Mouse (Mus musculus) neural tube, embryonic 12.5 days (tissue): ENCODE measurements at regions not wholly inside any gene's neighbourhood (a gene's known extent, or its start where the extent isn't known, plus 50 kb on each side); places are given as distances from the start of the nearest gene placed in this dataset.
"Not testable (repeated sequence)": the region's sequence is repeated elsewhere in the genome, so short reads cannot be mapped to it uniquely, and the experiment has no call there.

ENCODE experiments used
- ATAC-seq: fragments of 200-750 bp; cut with Nextera tagmentation; 2 replicates; pipeline ENCODE4 v1.8.0; 2017; ENCODE audit warnings: low read depth, mild to moderate bottlenecking, moderate TSS enrichment, moderate library complexity; ENCODE audit not compliant: low FRiP score
- H3K27ac ChIP-seq: fragments of 300-500 bp; sonication (generic); 2 replicates; pipeline ENCODE4 v1.5.1; 2016
- H3K27me3 ChIP-seq: fragments of 300-500 bp; sonication (generic); replicated peaks from 2 replicates; pipeline ENCODE4 v1.6.1; 2016; ENCODE audit warnings: mild to moderate bottlenecking
- H3K36me3 ChIP-seq: fragments of 300-500 bp; sonication (generic); 2 replicates; pipeline ENCODE4 v1.6.1; 2016; ENCODE audit warnings: mild to moderate bottlenecking
- H3K4me1 ChIP-seq: fragments of 300-500 bp; sonication (generic); 2 replicates; pipeline ENCODE4 v1.6.1; 2016
- H3K4me2 ChIP-seq: fragments of 300-500 bp; sonication (generic); replicated peaks from 2 replicates; pipeline ENCODE4 v1.6.1; 2016; ENCODE audit warnings: mild to moderate bottlenecking
- H3K4me3 ChIP-seq: fragments of 300-500 bp; sonication (generic); 2 replicates; pipeline ENCODE4 v1.5.1; 2016
- H3K9ac ChIP-seq: fragments of 300-500 bp; sonication (generic); 2 replicates; pipeline ENCODE4 v1.6.1; 2016; ENCODE audit warnings: mild to moderate bottlenecking
- H3K9me3 ChIP-seq: fragments of 300-500 bp; sonication (generic); 2 replicates; pipeline ENCODE4 v1.6.1; 2016; ENCODE audit warnings: mild to moderate bottlenecking
- WGBS: fragments of 180-500 bp; shearing (Covaris S2); methylation state at CpG from one replicate; pipeline ENCODE4 v1.1.7; 2016; 5-methylcytosine and 5-hydroxymethylcytosine counted together

DNA sequence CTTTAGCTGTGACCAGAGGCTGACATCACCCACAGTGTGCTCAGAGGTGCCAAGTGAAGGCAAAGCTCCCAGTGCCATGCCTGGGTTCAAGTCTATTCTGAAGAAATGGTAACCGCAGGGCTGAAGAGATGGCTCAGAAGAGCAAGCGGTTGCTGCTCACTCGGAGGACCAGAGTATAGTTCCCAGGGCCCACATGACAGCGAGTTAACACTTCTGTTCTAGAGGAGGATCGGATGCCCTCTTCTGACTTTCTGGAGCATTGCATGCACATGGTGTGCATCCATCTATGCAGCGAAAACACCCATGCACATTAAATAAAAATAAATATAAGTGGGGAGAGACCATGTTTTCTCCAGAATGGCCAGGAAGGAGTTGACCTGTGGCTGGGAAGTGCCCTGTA is 209.5 kb downstream of the Sorl1 start:
- H3K4me1 ChIP-seq, result peaks cover 31% of the 10 kb centered on the region
- ATAC-seq, result no peak
- no peaks in the 10 kb centered on the region for H3K9me3 ChIP-seq
- WGBS, result 96% methylated on average over 6 of the region's 6 CpGs
- H3K36me3 ChIP-seq, result no peaks in the 10 kb centered on the region
- H3K27ac ChIP-seq, result no peak overlapping the region
- no peaks in the 10 kb centered on the region for H3K27me3 ChIP-seq
- H3K4me3 ChIP-seq, result no peak overlapping the region
- no peak overlapping the region for H3K9ac ChIP-seq
- no peak overlapping the region for H3K4me2 ChIP-seq

DNA sequence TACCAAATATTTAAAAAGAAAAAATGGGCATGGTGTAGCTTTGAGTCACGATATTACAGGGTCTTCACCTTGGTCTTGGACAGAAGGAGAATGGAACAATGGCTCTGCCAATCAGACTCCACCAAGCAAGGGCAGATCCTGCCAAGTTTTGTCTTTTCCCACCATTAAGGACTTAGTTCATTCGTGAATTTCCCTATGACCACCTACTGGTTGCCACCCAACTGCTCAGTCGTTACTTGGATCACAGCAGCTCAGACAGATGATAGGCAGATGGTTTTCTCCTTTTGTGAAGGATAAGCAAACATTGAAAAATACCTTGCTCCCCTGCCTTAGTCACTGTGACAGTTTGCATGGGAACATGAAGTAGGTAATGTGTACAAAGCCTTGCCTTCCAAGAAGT is 210.2 kb downstream of the Sorl1 start:
- ATAC-seq, result no peak
- H3K9ac ChIP-seq, result no peak overlapping the region
- H3K4me1 ChIP-seq, result peaks cover 24% of the 10 kb centered on the region
- no peak overlapping the region for H3K4me2 ChIP-seq
- H3K27me3 ChIP-seq, result no peaks in the 10 kb centered on the region
- no peaks in the 10 kb centered on the region for H3K36me3 ChIP-seq
- H3K9me3 ChIP-seq, result no peaks in the 10 kb centered on the region
- 76% methylated on average over 3 of the region's 3 CpGs for WGBS
- no peak overlapping the region for H3K4me3 ChIP-seq
- H3K27ac ChIP-seq, result no peak overlapping the region

DNA sequence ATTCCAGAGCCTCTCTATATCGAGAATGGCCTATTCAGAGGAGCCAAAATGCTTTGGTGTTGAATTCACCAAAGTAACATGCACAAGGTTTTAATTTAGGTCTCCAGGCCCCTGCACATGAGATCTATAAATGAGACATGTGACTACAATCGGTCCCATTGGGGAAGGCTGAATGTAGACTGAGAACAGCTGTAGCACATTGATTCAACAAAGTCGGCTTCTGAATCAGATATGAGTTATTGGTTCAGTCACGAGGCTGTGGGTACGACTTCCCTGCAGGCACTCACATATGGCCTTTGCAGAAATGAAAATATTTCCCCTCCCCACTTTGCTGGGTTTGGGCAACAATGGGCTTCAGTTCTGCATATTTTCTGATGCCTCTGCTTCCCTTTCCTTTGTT is 211.6 kb downstream of the Sorl1 start:
- no peak overlapping the region for H3K4me3 ChIP-seq
- WGBS, result 73% methylated on average over 5 of the region's 5 CpGs
- no peak overlapping the region for H3K27ac ChIP-seq
- peaks cover 10% of the 10 kb centered on the region; the same call in 1 of the 2 replicates for H3K4me1 ChIP-seq
- no peak for ATAC-seq
- H3K4me2 ChIP-seq, result no peak overlapping the region
- H3K9me3 ChIP-seq, result no peaks in the 10 kb centered on the region
- no peaks in the 10 kb centered on the region for H3K27me3 ChIP-seq
- no peaks in the 10 kb centered on the region for H3K36me3 ChIP-seq
- no peak overlapping the region for H3K9ac ChIP-seq

DNA sequence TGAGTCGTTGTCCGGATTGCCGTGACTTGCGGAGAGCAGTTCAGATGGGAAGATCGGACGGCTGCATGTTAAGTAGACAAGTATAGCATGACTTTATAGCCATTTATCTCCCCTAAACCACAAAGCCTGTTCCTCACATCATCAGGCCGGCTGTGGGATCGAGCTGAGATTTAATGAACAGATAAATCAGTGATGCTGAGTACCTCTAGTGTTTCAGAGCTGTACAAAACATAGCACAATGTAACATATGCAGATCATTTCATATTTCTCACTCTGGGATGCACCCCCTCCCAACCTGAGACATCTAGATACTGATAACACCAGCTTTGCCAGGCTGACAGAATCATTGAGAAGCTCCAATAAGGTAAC is 223.5 kb downstream of the Sorl1 start:
- Histone ChIP-seq H3K4me2 (no peak overlapping the region), H3K27me3 (no peaks in the 10 kb centered on the region), H3K27ac (no peak overlapping the region), H3K4me3 (no peak overlapping the region), H3K4me1 (0 out of 2 replicates have a peak, but pooled peaks cover 9% of the 10 kb centered on the region), H3K9me3 (no peaks in the 10 kb centered on the region), H3K9ac (no peak overlapping the region), H3K36me3 (no peaks in the 10 kb centered on the region)
- ATAC-seq, result no peak
- 52% methylated on average over 8 of the region's 8 CpGs for WGBS

DNA sequence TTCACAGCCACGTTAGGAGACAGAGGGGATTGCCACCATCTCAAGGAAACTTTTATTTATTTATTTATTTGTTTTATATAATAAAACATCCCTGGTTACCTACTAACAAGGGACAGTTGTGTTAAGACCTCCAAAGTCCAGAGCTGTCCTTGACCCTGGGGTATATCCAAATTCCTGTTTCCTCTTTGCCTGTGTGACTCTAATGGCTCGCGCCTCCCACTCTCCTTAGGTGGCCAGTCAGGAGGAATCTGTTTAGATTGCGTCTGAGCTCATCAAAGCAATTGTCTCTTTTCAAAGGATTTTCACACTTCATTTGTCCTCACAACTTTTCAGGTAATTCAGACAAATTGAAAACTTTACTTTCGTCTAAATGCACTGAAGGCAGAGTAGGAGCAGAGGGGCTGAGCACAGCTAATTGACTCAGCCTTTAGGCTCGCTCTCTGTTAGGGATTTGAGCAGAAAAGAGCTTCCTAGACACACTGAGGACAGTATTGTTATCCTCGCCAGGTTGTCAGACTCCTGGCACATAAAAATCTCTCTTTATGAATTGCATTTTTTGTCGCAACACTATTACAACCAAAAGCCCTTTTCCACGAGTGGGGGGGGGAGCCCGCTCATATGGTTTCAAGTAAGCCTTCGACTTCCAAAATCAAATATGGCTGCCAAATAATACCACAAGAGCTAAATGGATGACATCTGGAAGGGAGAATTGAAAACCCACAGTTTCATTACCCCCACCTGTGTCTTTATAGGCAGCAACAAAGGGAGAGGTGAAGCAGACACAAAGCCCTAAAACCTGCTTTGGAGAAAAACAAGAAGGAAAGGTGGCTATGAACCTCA is 224.1 kb downstream of the Sorl1 start:
- H3K4me2 ChIP-seq, result no peak overlapping the region
- no peaks in the 10 kb centered on the region for H3K9me3 ChIP-seq
- H3K36me3 ChIP-seq, result no peaks in the 10 kb centered on the region
- no peak for ATAC-seq
- 39% methylated on average over 11 of the region's 11 CpGs for WGBS
- 0 out of 2 replicates have a peak, but pooled peaks cover 9% of the 10 kb centered on the region for H3K4me1 ChIP-seq
- H3K27me3 ChIP-seq, result no peaks in the 10 kb centered on the region
- no peak overlapping the region for H3K27ac ChIP-seq
- H3K9ac ChIP-seq, result no peak overlapping the region
- H3K4me3 ChIP-seq, result no peak overlapping the region

DNA sequence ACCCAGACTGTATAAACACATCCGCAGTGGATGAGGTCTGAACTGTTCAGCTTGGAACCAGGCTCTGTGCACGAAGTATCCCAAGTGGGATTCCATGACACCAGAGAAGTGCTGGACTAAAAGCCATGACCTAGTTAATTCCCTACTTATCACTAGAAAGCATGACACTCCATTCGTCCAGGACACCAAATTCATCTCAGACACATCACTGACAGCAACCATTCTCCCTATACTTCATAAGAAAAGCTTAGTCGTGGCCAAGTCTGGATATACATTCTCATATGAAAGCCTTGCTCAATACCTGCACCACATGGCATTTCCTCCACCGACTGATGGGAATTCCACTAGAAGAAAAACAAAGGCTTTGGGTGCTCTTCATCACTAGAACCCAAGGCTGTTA is 229.0 kb downstream of the Sorl1 start:
- Histone ChIP-seq H3K4me2 (no peak overlapping the region), H3K36me3 (no peaks in the 10 kb centered on the region), H3K9ac (no peak overlapping the region), H3K9me3 (no peaks in the 10 kb centered on the region), H3K27ac (no peak overlapping the region), H3K4me1 (peaks cover 14% of the 10 kb centered on the region), H3K4me3 (no peak overlapping the region), H3K27me3 (no peaks in the 10 kb centered on the region)
- no peak for ATAC-seq
- WGBS, result 85% methylated on average over 5 of the region's 5 CpGs

DNA sequence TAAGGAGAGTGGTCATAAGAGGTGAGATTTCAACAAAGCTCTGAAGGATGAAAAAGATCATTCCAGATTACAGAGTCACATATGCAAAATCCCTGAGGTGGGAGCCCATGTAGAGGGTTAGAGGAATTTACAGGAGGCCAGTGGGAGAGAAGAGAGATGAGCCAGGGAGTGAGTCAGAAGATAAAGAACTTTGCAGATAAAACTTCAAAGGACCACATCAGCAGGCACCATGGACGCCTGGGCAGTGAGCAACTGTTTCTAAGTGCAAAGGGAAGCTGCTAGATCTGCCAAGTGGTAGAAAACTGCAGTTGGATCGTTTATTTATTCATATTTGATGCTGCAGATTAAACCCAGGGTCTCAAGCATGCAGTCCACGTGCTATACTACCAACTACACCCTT is 231.3 kb downstream of the Sorl1 start:
- Histone ChIP-seq H3K4me3 (no peak overlapping the region), H3K4me1 (peaks cover 19% of the 10 kb centered on the region), H3K27ac (no peak overlapping the region), H3K9ac (no peak overlapping the region), H3K36me3 (no peaks in the 10 kb centered on the region), H3K27me3 (no peaks in the 10 kb centered on the region), H3K9me3 (no peaks in the 10 kb centered on the region), H3K4me2 (no peak overlapping the region)
- no peak for ATAC-seq
- WGBS, result 58% methylated on average over 3 of the region's 3 CpGs

DNA sequence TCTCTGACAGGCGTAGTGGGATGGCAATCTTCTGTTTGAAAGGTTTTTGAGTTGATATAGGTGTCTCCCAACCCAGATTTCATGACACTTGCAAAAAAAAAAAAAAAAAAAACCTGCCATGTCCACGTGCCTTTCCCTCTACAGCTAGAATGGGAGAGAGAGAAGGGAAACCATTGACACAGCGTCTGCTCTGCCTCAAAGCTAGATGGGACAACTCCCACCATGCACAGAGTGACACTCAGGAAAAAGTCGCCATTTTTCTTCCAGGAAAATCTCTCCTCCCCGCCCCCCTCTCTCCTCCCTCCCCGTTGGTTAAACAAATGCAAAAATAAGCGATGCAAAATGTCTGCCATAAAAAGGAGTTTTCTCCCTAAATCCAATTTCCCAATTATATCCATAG is 232.9 kb downstream of the Sorl1 start:
- WGBS, result 42% methylated on average over 7 of the region's 7 CpGs

DNA sequence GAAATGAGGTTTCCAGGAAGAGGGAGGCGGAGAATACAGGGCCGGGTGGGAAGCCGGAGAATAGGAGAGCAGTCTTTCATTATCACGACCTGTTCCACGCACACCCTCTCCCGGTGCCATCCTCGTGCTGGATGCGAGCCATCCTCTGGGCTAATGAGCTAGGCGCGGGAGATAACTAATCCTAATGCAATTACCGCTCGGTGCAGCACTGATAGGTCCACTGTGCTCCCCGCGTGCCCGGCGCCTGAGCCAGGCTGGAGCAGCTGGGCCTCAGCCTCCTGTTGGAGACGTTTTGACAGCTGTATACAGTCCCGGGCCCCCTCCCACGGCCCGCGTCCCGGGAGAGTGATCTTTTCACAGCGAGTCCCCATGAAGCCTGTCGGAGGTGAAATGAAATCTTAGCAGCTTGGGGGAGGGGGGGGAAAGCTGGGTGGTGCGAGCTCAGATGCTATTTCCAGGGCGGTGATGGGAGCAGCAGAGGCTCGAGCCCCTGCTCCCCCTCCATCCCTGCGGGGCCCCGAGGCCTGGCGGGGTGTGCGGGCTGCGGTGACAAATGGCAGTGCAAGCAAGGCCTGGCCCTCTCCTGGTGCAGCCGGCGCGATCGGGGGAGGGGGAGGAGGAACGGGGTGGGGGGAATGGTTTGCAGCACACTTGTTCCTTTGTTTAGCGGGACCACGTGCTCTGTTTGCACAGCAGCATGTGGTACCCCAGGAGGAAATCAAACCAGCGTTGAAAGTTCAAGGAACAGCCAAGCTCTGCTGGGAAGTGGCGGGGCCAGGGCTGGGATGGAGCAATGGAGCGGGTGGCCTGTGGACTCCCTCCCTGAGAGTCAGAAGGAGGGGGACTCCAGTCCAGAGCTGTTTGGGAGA is 233.6 kb downstream of the Sorl1 start:
- peak; percentile 98 for ATAC-seq
- Histone ChIP-seq H3K4me1 (peaks cover 19% of the 10 kb centered on the region), H3K4me3 (peak overlapping the region; percentile 16), H3K9me3 (no peaks in the 10 kb centered on the region), H3K4me2 (peak overlapping the region; percentile 56), H3K27ac (peak overlapping the region; percentile 90), H3K27me3 (no peaks in the 10 kb centered on the region), H3K36me3 (no peaks in the 10 kb centered on the region), H3K9ac (peak overlapping the region; percentile 48)
- 1% methylated on average over 41 of the region's 42 CpGs for WGBS

More for the DNA sequence above, 232.9 kb downstream of the Sorl1 start:
- Histone ChIP-seq H3K27ac (peak overlapping the region; percentile 90), H3K4me1 (peaks cover 19% of the 10 kb centered on the region), H3K27me3 (no peaks in the 10 kb centered on the region), H3K4me2 (peak overlapping the region; percentile 56), H3K4me3 (no peak overlapping the region), H3K9me3 (no peaks in the 10 kb centered on the region), H3K9ac (peak overlapping the region; percentile 48; the same call in 1 of the 2 replicates), H3K36me3 (no peaks in the 10 kb centered on the region)
- ATAC-seq, result no peak

DNA sequence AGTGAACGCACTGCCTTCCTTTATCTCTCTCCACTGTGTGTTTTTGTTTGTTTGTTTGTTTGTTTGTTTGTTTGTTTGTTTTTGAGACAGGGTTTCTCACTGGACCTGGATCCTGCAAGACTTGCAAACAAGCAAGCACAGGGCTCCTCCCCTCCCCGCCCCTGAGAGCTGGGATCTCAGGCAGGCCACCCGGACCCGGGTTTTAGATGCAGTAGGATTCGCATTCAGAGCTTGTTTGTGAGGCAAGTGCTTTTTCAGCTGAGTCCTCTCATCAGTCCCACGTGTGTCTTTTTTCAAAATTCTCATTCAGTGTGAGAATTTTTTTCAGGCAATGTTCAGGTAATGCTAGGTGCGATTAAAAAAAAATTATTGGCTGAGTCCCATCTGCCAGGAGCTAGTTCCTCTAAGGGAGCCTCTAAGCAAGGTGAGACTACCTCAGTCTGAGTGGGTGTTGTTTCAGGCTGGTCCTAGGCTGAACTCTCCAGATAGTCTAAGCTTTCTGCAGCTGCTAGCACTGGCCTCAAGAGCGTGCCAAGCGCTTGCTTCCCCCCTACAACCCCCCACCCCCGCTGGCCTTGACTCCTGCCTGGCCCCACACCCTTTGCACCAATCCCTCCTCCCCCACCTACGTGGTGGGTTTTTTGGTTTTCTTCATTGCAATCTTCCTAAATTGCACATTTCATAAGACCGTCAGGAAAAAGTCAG is 234.4 kb downstream of the Sorl1 start:
- Histone ChIP-seq H3K27ac (peak overlapping the region; percentile 90), H3K9me3 (no peaks in the 10 kb centered on the region), H3K4me3 (peak overlapping the region; percentile 16; the same call in 1 of the 2 replicates), H3K27me3 (no peaks in the 10 kb centered on the region), H3K9ac (peak overlapping the region; percentile 48), H3K36me3 (no peaks in the 10 kb centered on the region), H3K4me1 (peaks cover 19% of the 10 kb centered on the region), H3K4me2 (peak overlapping the region; percentile 56)
- 47% methylated on average over 12 of the region's 12 CpGs for WGBS
- peak; percentile 52 for ATAC-seq

DNA sequence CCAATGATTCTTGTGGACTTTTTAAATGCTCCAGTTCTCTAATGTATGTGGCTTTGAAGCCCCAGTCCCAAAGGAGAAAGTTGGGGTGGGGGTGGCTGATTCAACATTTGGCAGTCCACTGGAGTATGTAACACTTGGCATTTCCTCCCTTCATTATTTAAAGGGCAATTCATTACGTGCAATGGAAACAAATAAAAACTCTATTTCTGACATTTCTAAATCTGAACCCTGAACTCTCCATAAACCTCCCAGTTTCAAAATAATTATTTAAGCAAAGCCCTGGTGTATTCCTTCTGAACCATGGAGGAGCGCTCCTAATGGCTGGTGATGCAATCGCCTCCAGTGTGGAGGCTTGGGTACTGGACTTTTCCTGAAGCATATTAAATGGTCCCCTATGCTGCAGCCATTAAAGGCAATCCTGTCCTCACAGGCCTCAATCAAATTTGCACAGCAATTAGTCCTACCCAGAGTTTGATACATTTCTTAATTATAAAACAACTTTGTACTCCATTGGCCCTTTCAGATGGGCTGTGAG is 235.4 kb downstream of the Sorl1 start:
- no peak for ATAC-seq
- H3K4me2 ChIP-seq, result no peak overlapping the region
- H3K4me1 ChIP-seq, result peaks cover 19% of the 10 kb centered on the region
- no peak overlapping the region for H3K27ac ChIP-seq
- 79% methylated on average over 3 of the region's 3 CpGs for WGBS
- H3K9me3 ChIP-seq, result no peaks in the 10 kb centered on the region
- H3K4me3 ChIP-seq, result no peak overlapping the region
- H3K36me3 ChIP-seq, result no peaks in the 10 kb centered on the region
- no peaks in the 10 kb centered on the region for H3K27me3 ChIP-seq
- H3K9ac ChIP-seq, result no peak overlapping the region

DNA sequence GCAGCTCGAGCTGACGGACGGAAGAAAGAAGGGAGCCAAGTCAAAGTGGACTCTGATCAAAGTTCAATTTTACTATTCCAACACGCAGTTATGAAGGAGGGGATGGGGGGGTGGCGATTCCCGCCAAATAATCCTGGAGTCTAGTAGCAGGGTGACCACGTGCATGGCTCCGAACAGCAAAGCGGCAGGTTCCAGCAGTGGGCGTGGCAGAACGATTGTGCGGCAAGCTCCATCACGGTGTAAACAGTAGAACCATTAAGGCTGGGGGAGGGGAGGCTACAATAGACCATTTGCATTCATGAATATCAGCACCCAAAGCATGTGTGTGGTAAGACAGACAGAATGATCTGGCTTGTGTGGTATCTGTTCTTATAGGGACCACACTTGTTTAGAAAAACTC is 237.6 kb downstream of the Sorl1 start:
- peaks cover 17% of the 10 kb centered on the region for H3K4me1 ChIP-seq
- not testable (repeated sequence) for H3K4me2 ChIP-seq, H3K36me3 ChIP-seq, ATAC-seq, H3K4me3 ChIP-seq, H3K27me3 ChIP-seq, H3K9me3 ChIP-seq, H3K9ac ChIP-seq, H3K27ac ChIP-seq
- 81% methylated on average over 13 of the region's 13 CpGs for WGBS
